Mouse (Mus musculus): ENCODE results near the gene Lamc3.

- TF ChIP-seq CTCF (IDR thresholded peaks at IDR 0.05; ENCODE audit: control insufficient read depth, insufficient read depth, insufficient replicate concordance, low read depth, low read length): no peak
- no peak for TF ChIP-seq POLR2A (IDR thresholded peaks at IDR 0.05; ENCODE audit: control insufficient read depth, low read depth, low read length)
Measured at GRCm38 (mm10) chr2:31972589-31972988, 85.5 kb downstream of the Lamc3 start.

All from testis, adult 2 months (tissue).